Mouse (Mus musculus) cerebellum, adult 11 months (tissue): Measurements from ENCODE around the gene Cat.

Source experiments
- DNase-seq: peaks from one replicate; pipeline ENCODE4 v3.0.0; 2022

Cat gene

GRCm38 (mm10) chr2:103432695-103433275 lies 52.2 kb downstream of the Cat start:
- DNase-seq, result no peak

DNA sequence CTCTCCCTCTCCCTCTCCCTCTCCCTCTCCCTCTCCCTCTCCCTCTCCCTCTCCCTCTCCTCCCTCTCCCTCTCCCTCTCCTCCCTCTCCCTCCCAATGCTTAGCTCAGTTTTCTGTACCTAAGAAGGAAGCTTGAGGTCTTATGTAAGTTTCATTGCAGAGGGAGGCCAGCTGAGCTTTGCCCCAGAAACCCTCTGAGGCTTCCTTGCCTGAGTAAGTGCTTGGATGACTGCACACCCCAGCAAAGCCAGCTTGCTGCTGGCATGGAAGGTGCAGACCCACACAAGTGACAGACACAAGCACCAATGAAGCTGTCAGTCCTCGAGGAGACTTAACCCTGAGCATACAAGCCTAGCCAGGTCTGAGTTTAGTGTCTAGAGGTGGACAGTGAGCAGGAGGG lies 54.2 kb downstream of the Cat start:
- no peak for DNase-seq

DNA sequence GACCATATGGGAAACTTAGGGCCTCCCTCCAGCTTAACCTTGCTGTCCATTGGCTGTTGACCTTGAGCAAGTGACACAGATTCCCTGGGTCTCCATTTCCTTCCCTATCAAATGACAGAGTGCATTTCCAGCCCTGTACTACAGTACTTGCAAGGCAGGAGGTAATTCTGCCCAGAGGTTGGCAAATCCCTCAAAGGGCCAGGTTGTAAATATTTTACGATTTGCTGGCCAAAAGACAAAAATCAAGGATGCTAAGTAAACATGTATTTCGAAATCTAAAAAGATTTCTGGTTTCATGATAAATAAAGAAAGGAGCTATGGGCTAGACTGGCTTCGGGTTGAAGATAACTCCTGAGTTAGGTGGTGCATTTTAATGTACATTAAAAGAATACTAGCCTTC lies 56.6 kb downstream of the Cat start:
- no peak for DNase-seq

DNA sequence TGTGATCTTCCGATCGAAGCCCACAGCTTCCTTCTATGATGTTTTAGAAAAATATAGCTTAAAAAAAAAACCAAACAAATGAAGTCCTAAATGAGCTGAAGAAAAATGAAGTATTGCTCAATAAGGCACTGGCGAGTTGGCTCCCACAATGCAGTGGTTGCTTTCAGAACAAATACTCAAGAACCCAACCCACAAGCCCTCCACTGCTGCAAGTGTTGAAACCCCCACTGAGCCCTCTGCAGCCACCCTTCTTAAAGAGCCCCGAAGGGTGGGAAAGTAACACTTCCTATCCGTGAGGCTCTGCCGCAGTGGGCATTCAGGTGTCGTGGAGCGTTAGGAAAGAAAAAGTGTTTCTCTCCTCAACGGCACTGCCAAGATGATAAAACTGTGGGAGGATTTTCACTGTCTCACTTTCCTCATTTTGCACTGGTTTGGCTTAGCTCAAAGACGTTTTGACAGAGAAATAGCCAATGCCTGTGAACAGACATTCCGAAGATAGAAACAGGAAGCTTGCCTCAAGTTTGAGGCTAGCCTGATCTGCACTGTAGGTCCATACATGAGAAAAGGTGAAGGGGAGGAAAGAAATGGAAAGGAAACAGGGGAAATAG lies 59.4 kb downstream of the Cat start:
- no peak for DNase-seq

- DNase-seq, result peak; percentile 26
Measured at GRCm38 (mm10) chr2:103424349-103425026, 60.5 kb downstream of the Cat start.

GRCm38 (mm10) chr2:103423884-103424283 lies 61.1 kb downstream of the Cat start:
- no peak for DNase-seq

DNA sequence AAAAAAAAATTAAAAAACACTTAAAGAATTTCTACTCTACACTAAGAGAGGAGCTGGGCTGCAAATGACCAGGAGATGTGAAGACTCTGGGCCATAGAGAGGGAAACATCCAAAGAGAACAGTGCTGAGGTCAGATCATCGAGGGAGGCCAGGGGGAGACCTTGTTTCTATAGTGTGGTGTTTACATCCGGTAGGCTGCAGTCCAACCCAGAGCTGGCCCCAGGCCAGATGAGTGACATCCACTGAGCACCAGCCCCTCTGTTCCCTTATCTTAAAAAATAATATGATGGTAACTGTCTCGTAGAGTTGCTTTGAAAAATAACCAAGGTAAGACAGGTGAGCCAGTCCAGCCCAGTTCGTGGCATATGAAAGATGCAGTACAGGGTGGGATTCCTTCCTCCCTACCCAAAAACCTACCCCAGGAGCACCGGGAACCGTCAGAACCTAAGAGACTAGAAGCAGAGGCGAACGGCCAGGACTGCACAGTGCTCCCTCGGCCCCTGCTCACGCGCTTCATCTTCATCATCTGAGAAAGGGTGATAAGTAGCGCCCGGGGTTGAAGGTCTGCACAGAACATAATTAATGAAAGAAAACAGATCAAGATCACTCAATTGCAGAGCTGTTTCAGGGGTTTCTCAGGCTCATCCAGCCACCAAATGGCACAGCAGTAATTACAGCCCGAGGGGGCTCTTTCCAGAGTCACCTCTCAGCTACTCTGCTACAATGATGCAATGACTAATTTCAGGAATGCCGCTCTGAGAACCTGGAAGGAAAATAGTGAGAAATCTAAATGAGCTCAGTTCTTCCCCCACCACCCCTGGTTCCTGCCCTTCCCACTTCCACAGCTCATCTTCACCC lies 64.1 kb downstream of the Cat start:
- DNase-seq, result no peak

- DNase-seq, result no peak
Measured at GRCm38 (mm10) chr2:103415774-103416173, 69.2 kb downstream of the Cat start.

DNA sequence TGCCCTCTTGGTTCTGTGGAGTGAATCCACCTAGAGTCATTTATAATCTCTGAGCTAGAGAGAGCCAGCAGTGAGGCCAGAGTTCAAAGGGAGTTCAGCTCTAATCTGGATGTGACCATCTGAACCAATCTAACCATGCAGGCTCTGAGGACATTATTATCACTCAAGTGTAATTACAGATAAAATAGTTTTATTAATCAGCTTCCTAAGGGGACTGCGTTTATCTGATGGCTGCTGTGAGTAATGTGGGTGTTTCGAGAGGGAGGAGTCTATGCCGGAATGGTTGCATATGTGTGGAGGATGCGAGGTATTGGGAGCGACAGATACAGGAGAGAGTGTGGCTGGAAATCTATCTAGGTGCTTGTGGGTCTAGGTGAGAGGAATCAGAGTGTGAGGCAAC lies 71.6 kb downstream of the Cat start:
- no peak for DNase-seq

GRCm38 (mm10) chr2:103411816-103412215 lies 73.1 kb downstream of the Cat start:
- no peak for DNase-seq

- DNase-seq, result no peak
Measured at GRCm38 (mm10) chr2:103411348-103411747, 73.6 kb downstream of the Cat start, which contains the start of gene Elf5. Elf5 (plus strand) TSS chr2:103411688.

DNA sequence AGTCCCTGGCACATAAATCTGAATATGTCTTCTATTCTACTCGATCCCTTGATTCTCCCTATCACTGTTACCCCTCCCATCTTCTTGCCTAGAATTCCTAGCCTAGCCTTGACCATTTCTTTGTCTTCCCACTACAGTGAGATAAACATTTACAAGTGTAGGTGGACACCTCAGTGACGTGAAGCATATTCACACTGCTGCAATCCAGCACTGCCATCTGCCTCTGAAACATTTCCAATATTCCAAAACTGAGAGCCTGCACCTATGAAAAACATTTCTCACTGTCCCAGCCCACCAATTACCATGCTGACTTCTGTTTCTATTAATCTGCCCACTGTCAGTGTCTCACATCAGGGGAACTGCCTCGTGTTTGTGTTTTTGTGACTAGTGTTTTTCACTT lies 78.7 kb downstream of the Cat start:
- DNase-seq, result no peak
